Mouse (Mus musculus) right cerebral cortex, adult 18-20 months (tissue): Measurements from ENCODE around the gene Mycl.
"Not testable (repeated sequence)": the region's sequence is repeated elsewhere in the genome, so short reads cannot be mapped to it uniquely, and the experiment has no call there.

ENCODE experiments used
- DNase-seq: peaks from one replicate; pipeline ENCODE4 v3.0.0; 2022; ENCODE audit warnings: mixed read lengths

Mycl gene

GRCm38 (mm10) chr4:122981930-122982329 lies 13.5 kb upstream of the Mycl start:
- DNase-seq = no peak

DNA sequence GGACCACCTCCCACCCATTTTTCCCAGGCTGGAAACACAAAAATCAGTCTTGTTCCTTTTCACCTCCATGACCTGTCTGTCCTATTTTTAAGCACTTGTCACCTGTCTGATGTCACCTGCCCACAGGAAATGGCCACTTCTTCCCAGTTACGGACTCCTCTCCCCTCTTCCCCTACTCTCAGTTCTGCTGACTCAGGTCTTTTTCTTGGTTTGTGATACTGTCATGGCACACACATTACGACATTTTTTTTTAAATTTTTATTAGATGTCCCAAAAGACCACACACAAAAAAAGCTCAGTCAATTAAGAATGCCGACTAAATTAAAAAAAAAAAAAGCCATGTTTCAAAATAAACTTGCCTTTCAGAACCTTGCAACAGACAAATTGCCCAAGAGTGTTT lies 12.9 kb upstream of the Mycl start:
- no peak for DNase-seq

GRCm38 (mm10) chr4:122983486-122984261 lies 11.8 kb upstream of the Mycl start:
- no peak for DNase-seq

DNA sequence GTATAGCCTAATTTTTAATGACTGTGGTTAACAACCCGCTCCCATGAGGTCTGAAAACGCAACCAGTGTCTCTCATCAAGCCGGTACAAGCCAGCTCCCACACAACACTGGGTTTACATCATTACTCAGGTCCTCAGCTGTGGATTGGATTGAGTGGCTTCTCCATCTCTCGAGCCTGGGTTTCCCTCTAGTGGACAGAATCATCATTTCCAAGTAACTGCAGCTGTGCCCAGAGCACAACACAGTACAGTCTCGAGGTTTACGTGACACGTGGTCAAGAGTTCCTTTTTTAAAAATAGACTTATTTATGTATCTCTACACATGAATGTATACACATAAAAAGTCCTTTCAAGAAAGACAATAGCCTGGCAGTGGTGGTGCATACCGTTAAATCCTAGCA lies 10.3 kb upstream of the Mycl start:
- DNase-seq = peak; percentile 74

GRCm38 (mm10) chr4:122987421-122987820 lies 8.0 kb upstream of the Mycl start:
- DNase-seq = no peak

DNA sequence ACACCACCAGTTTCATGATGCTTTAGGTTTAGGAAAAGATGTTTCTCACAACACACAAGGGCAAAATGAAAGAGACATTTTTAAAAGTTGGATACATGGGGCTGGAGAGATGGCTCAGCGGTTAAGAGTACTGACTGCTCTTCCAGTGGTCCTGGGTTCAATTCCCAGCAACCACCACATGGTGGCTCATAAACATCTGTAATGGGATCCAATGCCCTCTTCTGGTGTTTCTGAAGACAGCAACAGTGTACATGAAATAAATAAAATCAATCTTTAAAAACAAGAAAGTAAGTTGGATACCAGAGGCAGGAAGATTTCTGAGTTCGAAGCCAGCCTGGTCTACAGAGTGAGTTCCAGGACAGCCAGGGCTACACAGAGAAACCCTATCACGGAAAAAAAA lies 7.4 kb upstream of the Mycl start:
- DNase-seq = not testable (repeated sequence)

- DNase-seq = no peak
Observed at GRCm38 (mm10) chr4:122991177-122991576, 4.3 kb upstream of the Mycl start.

GRCm38 (mm10) chr4:122992276-122992675 lies 3.2 kb upstream of the Mycl start:
- DNase-seq = no peak

DNA sequence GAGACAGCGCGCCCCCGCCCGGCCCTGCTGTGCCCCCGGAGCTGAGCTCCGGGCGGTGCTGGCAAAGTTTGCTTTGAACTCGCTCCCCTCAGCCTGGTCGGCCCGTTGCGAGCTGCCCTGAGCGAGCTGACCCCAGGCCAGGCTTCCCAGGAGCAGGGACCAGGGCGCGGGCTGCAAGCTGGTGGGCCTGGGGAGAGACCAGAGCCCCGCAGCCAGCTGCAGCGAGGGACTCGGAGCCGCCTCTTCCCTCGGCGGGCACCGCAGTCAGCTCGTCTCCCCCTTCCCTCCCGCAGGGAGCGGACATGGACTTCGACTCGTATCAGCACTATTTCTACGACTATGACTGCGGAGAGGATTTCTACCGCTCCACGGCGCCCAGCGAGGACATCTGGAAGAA lies 767 bp downstream of the Mycl start:
- DNase-seq = peak; percentile 27

- DNase-seq = no peak
Observed at GRCm38 (mm10) chr4:122996618-122997381, 1.3 kb downstream of the Mycl start.

- no peak for DNase-seq
Observed at GRCm38 (mm10) chr4:122998537-122999262, 3.2 kb downstream of the Mycl start.

- no peak for DNase-seq
Observed at GRCm38 (mm10) chr4:122999263-122999691, 3.8 kb downstream of the Mycl start.

DNA sequence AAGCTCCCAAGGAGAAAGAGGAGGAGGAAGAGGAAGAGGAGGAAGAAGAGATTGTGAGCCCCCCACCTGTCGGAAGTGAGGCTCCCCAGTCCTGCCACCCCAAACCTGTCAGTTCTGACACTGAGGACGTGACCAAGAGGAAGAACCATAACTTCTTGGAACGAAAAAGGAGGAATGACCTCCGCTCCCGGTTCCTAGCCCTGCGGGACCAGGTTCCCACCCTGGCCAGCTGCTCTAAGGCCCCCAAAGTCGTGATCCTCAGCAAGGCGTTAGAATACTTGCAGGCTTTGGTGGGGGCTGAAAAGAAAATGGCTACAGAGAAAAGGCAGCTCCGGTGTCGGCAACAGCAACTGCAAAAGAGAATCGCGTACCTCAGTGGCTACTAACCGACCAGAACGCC lies 4.7 kb downstream of the Mycl start:
- no peak for DNase-seq

- no peak for DNase-seq
Observed at GRCm38 (mm10) chr4:123000617-123001342, 5.3 kb downstream of the Mycl start.

DNA sequence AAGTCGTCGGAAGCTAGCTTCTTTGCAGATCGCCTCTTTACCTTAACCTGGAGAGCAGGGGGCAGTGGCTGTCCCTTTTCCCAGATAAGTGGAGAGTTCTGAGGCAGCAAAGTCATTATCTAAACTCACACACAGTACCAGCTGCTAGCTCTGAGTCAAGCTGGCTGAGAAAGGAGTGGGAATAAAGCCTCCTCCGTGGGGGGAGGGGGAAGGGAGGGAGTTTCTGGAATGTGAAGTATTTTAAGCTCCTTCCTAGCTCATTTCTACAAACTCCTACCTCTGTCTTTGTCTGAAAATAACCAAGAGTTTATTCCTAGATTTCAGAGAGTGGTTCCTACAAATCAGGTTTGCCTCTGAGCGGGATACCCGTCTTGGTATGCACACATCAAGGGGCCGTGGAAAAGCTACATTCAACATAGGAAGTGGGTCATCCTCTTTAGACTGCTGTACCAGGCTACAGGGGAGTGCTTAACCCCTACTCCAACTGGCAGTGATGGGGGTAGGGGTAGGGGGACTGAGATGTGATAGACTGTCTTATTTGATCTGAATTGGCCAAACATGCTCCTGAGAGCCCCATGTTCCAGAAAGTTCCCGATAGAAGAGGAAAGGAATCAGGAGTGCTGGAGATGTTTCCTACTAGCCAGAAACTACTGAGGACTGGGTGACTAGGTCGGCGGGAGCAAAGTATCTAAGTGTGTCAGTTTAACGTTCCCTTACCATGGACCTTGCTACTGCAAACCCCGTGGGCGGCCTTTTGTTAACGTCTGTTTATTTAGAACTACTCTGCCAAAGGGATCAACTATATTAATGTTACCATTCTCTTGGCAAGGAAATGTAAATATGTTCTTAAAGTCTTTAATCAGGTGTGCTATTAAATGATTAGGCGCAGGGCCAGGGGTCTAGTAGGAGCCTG lies 9.9 kb downstream of the Mycl start:
- DNase-seq = peak; percentile 92

- not testable (repeated sequence) for DNase-seq
Observed at GRCm38 (mm10) chr4:123012501-123012900, 17.0 kb downstream of the Mycl start.

- DNase-seq = no peak
Observed at GRCm38 (mm10) chr4:123013346-123013945, 18.0 kb downstream of the Mycl start.

DNA sequence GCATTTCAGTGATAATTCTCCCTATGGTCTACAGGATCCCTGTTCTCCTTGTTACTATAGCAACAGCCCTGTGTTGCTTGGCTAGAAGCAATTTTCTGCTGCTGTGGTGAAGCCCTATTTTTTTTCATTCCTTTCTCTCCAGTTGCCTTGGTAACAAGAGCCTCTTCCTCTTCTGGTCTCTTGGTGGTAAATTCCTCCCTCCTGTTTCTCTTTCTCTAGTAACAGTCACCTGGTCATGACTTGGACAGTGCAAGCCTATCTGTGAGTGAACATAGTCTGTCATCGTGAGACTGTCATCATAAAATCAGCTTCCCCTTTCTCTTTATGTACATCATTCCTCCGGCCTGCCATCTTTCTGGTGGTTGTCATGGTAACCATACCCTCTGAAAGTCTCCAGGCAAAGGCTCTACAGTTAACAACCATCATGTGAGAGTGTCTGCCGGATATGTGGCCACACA lies 18.5 kb downstream of the Mycl start:
- DNase-seq = peak; percentile 70

GRCm38 (mm10) chr4:123014501-123015282 lies 19.2 kb downstream of the Mycl start:
- DNase-seq = no peak

- DNase-seq = peak; percentile 96
Observed at GRCm38 (mm10) chr4:123016451-123016957, 21.1 kb downstream of the Mycl start, which contains the start of gene Trit1. Gene Trit1, plus strand, starts transcription at chr4:123016597.
